Mouse (Mus musculus): Measurements from ENCODE around the gene Tmem274.

- no peak for TF ChIP-seq POLR2A (IDR thresholded peaks at IDR 0.05; ENCODE audit: extremely low read depth, insufficient read depth, low read length)
- TF ChIP-seq CTCF (IDR thresholded peaks at IDR 0.05; ENCODE audit: low read depth, low read length) = no peak
Observed at GRCm38 (mm10) chr4:149529691-149530090, 52.5 kb downstream of the Tmem274 start.
